In the genomic region with DNA sequence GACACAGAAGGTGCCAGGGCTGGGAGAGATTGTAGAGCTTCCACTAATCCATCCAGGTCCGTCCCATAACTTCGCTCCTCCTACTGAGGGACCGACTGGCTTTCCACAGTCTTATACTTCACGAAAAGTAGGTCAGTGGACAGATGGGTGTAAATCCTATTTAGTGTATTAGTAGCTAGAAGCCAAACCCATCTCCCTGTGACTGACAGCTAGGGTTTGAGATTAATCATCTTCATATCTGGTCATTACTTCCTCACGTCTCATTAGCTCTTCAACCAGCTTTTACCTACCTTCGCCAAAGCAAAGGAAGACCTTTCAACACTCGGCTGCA, we compare ENCODE assay signal across 14 mouse cellular contexts.
DNase-seq lines count a peak whose midpoint lies in the region; TF ChIP-seq lines count a peak whose summit lies in the region.
"Had no signal": no experiment of that assay in that cellular context is flagged by ENCODE, and none has a peak within 500 bp of the region (broad histone marks: within the 10 kb centered on the region; RNA-seq: fewer than 3 reads in every experiment).

No protein-coding gene starts in this region.

- no peaks in the 10 kb centered on the region for H3K27me3 ChIP-seq in myocyte (ENCODE audit: control insufficient read depth, insufficient read depth, insufficient read length)
- H3K27me3 ChIP-seq: embryonic facial prominence, embryonic 12.5 days; forebrain, embryonic 12.5 days; Patski had no signal

- no peak overlapping the region for H3ac ChIP-seq in myocyte (ENCODE audit: control insufficient read depth, insufficient read length)

- DNase-seq in retina, adult 2 months (ENCODE audit: low read depth, low spot score), result peak; percentile 90
- no peak for DNase-seq in retina, embryonic 14.5 days (ENCODE audit: low spot score)
- peak; percentile 86 for DNase-seq in retina, postnatal 7 days (ENCODE audit: low read depth, low spot score)
- no peak for DNase-seq in adrenal gland, adult 2 months
- no peak for DNase-seq in adrenal gland, adult 8-10 months
- DNase-seq: cerebellum, adult 11-12 months; cerebellum, adult 2 months; cerebellum, adult 9-10 months had no signal

- TF ChIP-seq POLR2A in myocyte (IDR thresholded peaks at IDR 0.05; ENCODE audit: insufficient read length, low read depth), result no peak

- peak overlapping the region; percentile 0 for H3K4me3 ChIP-seq in myocyte
- H3K4me3 ChIP-seq: embryonic facial prominence, embryonic 10.5 days; embryonic facial prominence, embryonic 12.5 days; forebrain, embryonic 12.5 days had no signal

- H3K79me2 ChIP-seq in myocyte (ENCODE audit: control insufficient read depth, insufficient read depth), result no peaks in the 10 kb centered on the region

- peak overlapping the region; percentile 84 for H3K4me2 ChIP-seq in myocyte (ENCODE audit: low read depth)
- H3K4me2 ChIP-seq: embryonic facial prominence, embryonic 12.5 days; forebrain, embryonic 12.5 days had no signal

- H3K36me3 ChIP-seq in myocyte (ENCODE audit: control insufficient read depth, insufficient read depth), result no peaks in the 10 kb centered on the region
- H3K36me3 ChIP-seq: embryonic facial prominence, embryonic 10.5 days; embryonic facial prominence, embryonic 12.5 days; forebrain, embryonic 12.5 days; G1E had no signal

TF ChIP-seq in myocyte, 11 proteins besides CTCF, POLR2A, EP300 and RAD21:
- TF ChIP-seq TCF3 (IDR thresholded peaks at IDR 0.05; ENCODE audit: insufficient read length, low read depth), result no peak
- no peak for TF ChIP-seq MAX (IDR thresholded peaks at IDR 0.05; ENCODE audit: low read depth)
- TF ChIP-seq E2F4 (IDR thresholded peaks at IDR 0.05; ENCODE audit: insufficient read depth), result no peak
- no peak for TF ChIP-seq REST (IDR thresholded peaks at IDR 0.05; ENCODE audit: insufficient read depth, insufficient read length)
- no peak for TF ChIP-seq SRF (IDR thresholded peaks at IDR 0.05; ENCODE audit: control insufficient read depth, insufficient read length, low read depth)
- no peak for TF ChIP-seq CEBPB (IDR thresholded peaks at IDR 0.05; ENCODE audit: insufficient read depth, poor library complexity, severe bottlenecking)
- TF ChIP-seq MYOD1 (IDR thresholded peaks at IDR 0.05; ENCODE audit: control insufficient read depth in 1 of 3, insufficient read length in 2 of 3, low read depth in 2 of 3), result no peak
- no peak for TF ChIP-seq TCF12 (IDR thresholded peaks at IDR 0.05; ENCODE audit: insufficient read depth, poor library complexity, severe bottlenecking)
- no peak for TF ChIP-seq MYOG (IDR thresholded peaks at IDR 0.05; ENCODE audit: control insufficient read depth in 1 of 3, insufficient read depth in 1 of 3, insufficient read length in 2 of 3, low read depth in 2 of 3)

Comparison
In these comparisons a context has a peak if more than half of its experiments do, and no peak if none do; other contexts are left out.
1. DNase-seq: peak in retina, adult 2 months (single experiment) and retina, postnatal 7 days (single experiment); none in retina, embryonic 14.5 days (single experiment), adrenal gland, adult 2 months (single experiment) and adrenal gland, adult 8-10 months (single experiment).